Mouse (Mus musculus): ENCODE measurements around the gene Thsd4.
A peak's percentile ranks its signal among the peaks of the same experiment; 100 is the strongest.

The Thsd4 gene

DNA sequence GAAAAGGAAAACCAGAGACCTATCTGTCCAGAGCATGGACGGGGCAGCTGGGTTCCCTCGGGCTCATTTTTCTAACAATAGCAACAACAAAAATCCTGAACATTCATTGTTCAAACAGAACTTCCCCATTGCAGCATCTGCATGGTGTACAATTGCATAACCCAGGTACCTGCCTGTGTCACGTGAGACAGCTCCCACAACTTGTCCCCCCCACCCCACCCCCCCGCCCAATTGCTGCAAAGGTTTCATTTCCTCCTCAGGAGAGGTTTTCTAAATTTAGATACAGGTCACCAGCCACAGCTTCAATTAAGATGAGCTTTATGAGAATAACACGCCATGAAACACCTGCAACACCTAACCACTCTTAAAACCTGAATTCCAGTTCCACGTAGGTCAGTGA is 303.4 kb downstream of the Thsd4 start:
- DNase-seq (ENCODE audit: low spot score in 2 of 2) = no peak

DNA sequence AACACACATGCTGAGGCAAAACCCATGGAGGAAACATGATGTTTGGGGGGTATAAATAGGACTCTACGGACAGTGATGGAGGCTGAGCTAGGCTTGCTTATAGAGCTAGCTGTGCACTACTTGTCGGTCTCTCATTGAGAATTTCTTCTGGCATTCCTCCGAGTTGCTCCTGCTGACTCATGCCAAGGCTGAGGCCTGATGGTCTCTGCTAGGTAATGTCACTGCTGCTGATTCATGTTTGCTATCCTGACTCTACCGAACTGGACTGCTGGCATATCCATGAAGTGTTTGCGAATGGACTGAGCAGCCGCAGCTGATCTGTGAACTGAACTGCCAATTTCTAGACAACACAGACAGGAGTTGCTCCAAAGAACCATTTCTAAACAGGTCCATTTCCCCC is 305.8 kb downstream of the Thsd4 start:
- DNase-seq (ENCODE audit: low spot score in 2 of 2) = no peak

DNA sequence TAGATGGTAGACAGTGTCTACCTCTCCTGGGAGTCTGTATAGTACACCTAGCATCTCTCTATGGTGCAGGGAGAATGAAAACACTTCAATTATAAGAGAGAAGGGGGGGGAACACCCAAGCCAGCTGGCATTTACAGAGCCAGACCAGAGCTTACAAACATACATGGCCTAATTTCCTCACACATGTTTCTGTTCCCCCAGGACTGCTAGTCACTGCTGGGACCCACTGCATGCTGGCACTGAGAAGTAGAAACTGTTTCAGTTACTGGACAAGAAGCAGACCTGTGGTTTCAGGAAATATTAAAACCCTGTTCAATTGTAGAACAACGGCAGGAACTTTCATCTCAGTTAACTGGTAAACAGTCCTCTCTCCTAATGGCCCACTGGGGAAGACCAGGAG is 308.7 kb downstream of the Thsd4 start:
- no peak for DNase-seq (ENCODE audit: low spot score in 2 of 2)

DNA sequence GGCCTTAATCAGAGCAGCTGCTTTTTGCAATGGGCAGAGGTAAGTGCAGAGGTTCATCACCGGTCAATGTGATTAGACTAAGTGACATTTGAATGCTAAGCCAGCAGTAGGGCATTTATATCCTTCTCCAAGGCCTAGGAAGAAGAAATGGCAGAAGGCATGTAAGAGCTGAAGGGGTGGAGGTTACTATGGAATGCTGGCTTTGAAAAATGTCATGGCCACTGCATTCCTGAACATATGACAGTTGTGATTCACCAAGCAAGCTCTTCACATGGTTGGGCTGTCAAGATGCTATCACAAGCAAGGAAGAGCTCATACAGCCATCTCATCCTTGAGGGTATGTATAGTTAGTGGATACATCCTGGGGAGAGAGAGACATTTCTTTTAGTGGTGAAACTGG is 313.0 kb downstream of the Thsd4 start:
- DNase-seq (ENCODE audit: low spot score in 2 of 2) = no peak

DNA sequence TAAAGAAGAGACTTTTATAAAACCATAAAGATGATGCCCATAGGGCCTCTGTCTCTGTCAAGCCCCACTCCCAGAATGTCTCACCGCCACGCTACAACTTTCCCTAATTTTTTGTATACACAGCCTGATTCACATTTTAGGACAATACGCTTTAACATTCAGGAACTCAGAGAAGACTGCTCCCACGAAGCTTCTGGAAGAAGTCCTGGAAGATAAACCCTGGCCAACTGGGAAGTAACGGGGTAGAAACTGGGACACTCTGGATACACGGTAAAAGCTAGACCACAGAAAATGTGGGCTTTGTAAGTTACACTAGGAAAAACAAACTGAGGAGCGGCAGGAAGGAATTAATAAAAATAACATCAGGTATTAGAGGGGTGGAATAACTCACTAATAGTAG is 318.7 kb downstream of the Thsd4 start:
- no peak for DNase-seq (ENCODE audit: low spot score in 2 of 2)

DNA sequence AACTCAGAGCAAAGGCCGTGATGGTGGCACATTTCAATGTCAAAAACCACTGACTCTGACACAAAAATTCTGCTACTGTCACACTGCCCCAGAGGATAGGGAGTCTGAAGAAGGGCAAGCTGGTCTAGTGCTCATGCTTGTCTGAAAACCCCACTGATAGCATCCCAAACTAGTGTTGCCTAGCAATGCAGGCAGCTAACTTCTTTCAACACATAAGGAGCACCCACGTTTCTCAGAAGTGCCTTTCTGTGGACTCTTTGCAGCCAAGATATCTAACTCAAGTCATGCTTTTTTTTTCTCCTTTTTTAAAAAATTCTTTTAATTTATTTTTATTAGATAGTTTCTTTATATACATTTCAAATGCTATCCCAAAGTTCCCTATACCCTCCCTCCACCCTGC is 321.4 kb downstream of the Thsd4 start:
- no peak for DNase-seq (ENCODE audit: low spot score in 2 of 2)

DNA sequence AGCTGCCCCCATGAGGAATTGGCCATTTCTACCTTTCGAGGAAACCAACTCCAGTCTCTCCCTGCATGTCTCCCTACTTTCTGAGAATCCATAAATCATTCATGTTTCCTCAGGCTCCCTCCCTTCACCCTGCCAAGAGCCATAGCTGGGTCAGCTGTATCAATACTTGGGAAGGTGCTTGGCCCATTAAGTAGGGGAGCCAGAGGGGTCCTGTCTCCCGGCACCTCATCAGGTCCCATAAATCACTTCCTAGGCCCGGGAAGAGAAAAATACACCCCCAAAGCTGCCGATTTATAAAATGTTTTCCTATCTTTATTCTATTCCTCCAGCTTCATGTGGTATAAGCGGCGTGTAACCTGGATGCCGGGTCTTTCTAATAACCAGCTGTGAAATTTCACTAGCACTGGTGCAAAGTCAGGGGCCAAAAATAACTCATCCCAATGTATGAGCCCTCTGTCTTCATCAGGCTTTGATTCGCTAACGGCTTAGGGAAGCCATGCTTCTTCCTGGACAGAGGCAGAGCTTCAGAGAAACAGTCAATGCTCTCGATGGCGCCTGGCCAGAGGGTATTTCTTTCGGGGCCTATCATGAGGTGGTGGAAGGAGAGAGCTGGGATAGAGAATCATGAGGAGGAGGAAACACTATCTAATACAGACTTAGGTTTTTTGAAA is 323.2 kb downstream of the Thsd4 start:
- no peak for DNase-seq (ENCODE audit: low spot score in 2 of 2)

DNA sequence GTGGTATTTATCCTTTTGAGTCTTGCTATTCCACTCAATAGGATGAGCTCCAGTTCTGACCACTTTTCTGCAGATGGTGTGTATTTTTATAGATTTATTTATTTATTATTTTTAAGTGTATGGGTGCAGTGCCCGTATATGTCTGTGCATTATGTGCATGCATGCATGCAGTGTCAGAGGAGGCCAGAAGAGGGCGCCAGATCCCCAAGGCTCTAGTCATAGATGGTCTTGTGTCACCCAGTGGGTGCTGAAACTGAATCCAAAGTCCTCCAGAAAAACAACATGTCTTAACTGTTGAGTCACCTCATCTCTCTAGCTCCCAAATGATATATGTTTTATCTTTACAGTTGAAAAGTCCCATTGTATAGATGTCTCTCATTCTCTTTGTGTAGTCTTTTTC is 326.3 kb downstream of the Thsd4 start:
- no peak for DNase-seq (ENCODE audit: low spot score in 2 of 2)

DNA sequence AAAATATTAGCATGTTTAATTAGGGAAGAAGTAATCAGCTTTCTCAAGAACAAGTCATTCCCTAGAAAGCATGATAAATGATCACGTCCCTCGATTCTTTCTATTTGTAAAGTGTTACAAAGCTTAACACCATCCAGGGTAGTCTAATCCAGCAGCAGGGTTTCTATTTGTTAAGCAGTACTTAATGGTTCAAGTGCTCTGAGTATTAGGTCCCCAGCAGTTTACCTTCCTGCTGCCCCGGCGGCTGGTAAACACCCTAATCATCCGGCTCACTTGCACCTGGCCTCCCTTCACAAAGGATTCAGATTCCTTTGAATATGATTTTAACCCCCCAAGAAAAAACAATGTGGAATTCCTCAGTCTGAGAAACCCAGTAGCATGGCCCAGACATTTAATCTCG is 326.9 kb downstream of the Thsd4 start:
- DNase-seq (ENCODE audit: low spot score in 2 of 2) = no peak

DNA sequence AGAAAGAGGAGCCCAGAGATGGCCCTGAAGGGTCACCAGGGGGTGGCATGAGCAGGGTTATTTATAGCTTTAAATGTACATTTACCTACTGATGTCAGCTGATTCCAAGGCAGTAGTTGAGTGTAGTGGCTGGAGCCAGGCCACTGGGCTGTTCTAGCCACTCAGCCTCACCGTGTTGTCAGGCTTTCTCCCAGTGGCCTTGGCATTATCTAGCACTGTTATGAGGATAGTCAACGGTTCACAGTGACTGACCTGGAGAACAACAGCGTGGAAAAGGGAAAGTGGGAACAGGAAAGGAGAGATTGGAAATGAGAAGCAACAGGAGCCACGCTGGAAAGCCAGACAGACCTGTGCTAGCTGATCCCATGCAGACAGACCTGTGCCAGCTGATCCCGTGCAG is 329.5 kb downstream of the Thsd4 start:
- no peak for DNase-seq (ENCODE audit: low spot score in 2 of 2)

DNA sequence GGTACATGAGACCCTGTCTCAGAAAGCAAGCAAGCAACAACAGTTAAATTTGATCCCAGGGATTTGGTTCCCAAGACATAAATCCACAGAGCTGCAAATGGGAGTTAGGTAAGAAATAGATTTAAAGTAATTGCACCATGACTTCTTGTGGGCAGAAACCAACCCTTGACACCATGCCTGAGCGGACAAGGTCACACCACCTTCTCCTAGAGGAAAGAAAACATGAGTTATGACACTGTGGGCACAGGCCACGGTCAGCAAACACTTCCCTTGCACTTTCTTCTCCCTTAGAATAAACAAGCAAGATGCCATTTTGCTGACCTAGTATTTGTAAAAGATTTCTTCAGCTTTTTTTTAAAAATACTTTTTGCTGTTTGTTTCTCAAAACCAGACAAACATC is 334.4 kb downstream of the Thsd4 start:
- no peak for DNase-seq (ENCODE audit: low spot score in 2 of 2)

DNA sequence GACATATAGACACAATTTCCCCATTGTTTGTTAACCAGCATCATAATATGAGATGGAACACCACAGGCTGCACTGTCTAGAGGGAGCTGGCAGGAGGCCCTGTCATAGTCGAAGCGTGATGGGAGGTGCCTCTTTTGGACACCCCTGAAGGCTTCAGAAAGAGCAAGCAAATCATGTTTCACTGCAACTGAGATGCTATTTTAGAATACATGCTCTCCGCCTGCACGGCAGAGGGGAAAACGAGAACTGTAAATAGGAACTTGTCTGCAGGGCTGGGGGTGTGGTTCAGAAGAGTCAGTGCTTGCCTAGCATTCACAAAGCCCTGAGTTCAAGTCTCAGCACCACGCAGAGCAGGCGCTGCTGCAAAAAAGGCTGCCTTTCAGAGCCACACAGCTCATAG is 334.9 kb downstream of the Thsd4 start:
- peak; percentile 13 to 16 for DNase-seq (ENCODE audit: low spot score in 2 of 2)

DNA sequence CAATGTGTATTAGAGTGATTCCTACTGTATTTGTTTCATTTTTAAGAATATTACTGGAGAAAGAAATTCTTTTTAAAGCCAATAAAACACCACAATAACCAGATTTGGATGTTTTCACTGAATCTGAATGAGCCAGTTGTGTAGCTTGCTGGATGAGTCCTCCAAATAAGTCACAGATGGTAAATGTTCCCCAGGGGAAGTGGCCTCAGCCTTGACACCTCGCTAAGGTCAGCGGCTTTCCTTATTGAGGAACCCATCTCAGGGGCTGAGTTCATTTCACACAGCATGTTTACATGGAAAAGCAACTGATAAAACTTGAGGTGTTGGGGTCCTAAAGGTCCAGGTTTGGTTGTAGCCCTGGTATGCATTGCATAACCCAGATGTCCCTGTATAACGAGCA is 337.8 kb downstream of the Thsd4 start:
- DNase-seq (ENCODE audit: low spot score in 2 of 2) = no peak

DNA sequence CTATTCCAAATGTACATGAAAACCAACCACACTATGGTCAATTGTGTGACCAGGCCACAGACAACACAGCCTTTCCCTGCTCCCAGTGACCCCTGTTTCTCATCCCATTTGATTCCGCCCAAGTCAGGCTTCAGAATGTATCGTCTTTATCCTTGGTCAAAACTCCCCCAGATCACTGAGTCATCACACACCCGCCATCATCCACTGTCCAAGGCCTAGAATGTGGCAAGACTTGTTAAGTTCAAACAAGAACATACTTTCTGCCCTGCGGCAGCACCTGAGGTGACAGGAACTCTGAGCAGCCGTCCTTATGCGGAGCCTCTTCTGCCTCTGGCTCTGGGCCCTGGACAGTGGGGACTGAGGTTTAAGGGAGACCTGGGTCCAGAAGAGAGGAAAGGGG is 339.5 kb downstream of the Thsd4 start:
- no peak for DNase-seq (ENCODE audit: low spot score in 2 of 2)

DNA sequence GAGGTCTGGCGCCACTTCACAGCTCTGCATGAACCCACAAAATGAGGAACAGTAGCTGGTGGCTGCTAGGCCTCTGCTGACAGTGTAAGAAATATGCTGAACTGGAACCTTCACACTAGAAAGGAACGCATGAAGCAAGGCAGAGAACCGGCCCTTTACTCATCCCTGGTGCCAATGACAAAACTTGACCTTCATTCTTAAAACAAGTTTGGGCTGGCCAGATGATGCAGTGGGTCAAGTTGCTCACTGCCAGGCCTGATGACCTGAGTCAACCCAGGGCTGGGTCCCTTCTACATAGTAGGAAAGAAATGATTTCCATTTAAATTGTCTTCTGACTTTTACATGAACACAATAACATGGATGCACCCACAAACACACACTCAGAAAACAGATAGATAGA is 340.9 kb downstream of the Thsd4 start:
- DNase-seq (ENCODE audit: low spot score in 2 of 2) = no peak

DNA sequence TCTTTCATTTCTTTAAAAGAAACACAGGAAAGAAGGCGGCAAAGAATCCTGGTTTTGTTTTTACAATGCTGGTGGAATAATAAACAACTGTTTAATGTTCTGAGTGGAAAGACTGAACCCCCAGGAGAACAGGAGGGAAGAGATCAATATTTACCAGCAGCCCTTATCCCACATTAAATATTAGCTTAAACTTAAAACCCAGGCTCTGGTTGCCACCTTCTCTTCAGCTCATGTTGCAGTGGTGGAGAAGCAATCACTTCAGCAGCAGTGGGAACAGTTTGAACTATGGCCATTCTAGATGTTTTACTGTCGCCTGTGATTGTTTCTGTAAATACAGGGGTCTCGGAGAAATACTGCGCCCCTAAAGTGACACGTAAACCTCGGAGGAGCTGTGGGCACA is 341.7 kb downstream of the Thsd4 start:
- DNase-seq (ENCODE audit: low spot score in 2 of 2) = no peak

DNA sequence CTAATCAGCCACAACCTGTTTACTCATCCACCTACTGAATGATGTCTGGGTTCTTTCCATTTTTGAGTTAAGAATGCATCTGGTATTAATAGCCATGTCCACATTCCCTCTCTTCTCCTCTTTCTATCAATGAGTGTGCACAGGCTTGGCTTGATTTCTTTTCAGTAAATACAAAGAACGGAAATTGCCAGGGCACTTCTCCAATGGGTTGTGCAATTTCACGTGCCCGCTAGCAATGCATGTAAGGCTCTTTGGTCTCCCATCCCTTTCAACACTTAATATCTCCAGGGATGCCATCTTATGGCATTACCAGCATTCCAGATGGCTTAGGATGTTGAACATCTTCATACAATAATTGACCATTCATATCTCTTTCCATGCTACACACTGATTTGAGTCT is 345.5 kb downstream of the Thsd4 start:
- DNase-seq (ENCODE audit: low spot score in 2 of 2) = no peak

DNA sequence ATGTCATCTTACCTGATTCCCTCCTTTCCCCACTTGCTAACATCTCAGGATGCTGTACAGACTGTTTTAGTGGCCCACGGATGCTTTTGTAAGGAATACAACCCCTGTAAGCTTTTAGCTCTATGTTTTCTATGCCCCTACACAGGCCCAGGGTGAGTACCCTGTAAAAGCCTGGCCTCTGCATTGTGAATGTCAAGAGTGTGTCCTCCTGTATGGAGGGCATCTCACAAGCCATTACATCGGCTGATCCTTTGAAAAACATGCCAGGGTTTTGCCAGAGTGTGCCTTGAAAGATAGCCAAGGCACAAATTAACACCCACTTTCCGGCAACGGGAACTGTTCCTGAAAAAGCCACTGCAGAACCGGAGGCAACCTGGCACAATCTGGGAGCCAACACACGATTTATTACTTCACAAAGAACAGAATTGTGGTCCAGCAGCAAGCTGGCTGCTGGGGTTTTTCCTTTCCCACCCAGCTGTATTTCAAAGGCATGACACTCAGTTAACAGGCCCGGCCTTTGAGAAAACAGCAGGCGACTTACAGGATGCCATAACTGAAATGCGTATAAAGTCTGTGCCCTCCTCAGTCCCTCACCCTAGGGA is 349.3 kb downstream of the Thsd4 start:
- DNase-seq (ENCODE audit: low spot score in 2 of 2) = peak in 1 of 2 experiments; percentile 18

DNA sequence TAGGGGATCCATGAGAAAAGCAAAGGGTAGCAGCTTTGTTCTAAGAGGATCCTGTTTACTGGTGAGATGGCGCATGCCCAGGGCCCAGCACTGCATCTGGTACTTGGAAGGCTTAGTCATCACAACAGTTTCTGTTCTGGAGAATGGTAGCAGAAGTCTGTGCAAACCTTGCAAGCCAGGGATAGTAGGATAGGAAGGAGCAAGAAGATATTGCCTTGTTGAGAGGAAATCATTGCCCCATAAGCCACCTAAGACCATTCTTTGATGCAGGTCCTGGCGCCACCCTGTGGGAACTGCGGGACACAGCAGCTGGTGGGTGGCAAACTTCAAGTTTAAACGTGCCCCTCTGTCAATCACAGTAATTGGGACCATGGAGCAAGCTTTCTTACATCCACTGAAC is 354.9 kb downstream of the Thsd4 start:
- DNase-seq (ENCODE audit: low spot score in 2 of 2) = peak in 1 of 2 experiments; percentile 29

DNA sequence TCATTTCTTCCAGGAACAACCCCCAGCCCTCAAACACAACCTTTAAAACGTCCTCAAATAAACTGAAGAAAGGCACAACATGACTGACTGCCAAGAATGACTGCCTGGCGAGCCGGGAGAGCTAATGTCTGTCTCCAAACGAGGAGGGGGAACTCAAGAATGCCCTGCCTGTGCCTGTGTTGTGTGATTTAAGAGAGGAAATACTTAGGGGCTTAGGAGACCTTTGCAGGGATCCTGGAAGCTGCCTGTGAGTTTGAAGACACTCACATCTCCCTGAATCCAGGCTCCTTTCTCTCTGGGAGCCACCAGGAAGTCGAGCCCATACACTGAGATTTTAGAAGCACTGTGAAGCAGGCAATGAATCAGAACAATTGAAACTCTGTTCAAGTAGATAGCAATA is 361.0 kb downstream of the Thsd4 start:
- DNase-seq (ENCODE audit: low spot score in 2 of 2) = no peak

DNA sequence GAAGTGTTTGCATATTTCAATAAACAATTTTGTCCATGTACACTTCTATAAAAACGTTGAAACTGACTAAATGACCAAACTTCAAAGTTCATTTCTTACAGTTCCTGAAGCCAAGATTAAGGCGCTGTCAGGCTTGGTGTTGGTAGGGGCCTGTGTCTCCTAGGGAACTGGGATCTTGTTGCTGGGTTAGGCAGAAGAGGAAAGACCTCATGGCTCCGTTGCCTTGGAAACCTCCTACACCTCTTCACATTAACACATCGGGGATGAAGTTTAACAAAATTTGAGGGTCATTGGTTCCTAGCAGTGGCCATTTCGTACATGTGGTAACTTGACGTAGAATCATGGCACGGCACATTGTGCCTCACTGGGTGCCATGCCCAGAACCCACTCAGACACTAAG is 361.7 kb downstream of the Thsd4 start:
- DNase-seq (ENCODE audit: low spot score in 2 of 2) = peak in 1 of 2 experiments; percentile 23

DNA sequence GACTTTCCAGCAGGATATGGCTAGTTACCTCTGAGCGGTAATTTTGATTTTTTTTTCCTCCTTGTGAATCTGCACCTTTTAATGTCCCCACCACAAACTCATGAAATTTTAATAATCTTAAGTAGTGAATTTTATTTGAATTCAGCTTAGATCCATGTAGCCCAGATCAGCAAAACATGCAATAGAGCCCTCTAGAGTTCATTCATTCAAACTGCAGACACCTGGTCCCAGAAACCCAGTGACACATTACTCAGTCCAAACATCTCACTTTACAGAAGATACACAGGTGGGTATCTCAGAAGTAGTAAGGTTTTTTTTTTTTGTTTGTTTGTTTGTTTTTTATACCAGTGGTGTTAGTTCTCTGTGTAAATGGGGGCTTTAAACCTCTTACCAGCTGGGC is 368.9 kb downstream of the Thsd4 start:
- no peak for DNase-seq (ENCODE audit: low spot score in 2 of 2)

DNA sequence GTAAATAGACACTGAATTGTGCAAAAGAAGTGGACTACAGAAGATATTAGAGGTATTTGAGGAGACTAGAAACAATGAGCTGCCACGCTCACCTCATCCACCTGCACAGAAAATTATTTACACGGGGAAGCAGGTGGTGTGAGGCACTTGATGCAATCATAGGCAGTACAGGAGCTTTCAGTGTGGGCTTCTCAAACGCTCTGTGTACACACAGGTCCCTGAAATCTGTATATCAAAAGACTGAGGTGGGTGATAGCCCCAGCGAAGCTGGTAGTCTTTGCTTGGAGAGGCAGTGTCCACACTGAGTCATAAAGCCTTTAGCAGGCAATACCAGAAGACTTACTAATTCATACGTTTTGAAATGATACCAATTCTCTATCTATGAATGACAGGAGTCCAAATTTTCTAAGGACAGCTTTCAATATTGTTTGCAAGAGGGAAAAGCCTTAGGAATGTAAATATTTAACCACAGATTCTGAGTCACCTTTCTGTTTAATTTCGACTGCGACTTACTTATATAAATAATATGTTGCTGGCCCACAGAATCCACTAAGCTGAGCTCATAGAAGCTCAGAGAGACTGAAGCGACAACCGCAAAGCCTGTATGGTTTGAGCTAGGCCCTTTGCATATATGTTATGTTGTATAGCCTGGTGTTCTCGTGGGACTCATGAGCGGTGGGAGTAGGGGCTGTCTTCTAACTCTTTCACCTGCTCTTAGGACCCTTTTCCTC is 369.8 kb downstream of the Thsd4 start:
- no peak for DNase-seq (ENCODE audit: low spot score in 2 of 2)
